Mouse (Mus musculus) embryonic facial prominence, embryonic 14.5 days (tissue): ENCODE measurements around the gene Iffo1. TPM values are rescaled to one million over a fixed set of nuclear protein-coding genes. Genes with fewer than 3 reads are reported as not detected.

Experiments used
- ATAC-seq: fragments of 200-750 bp; cut with Nextera tagmentation; 2 replicates; pipeline ENCODE4 v1.8.0; 2017; ENCODE audit warnings: low read depth, moderate number of reproducible peaks, moderate TSS enrichment
- DNase-seq: peaks from one replicate; pipeline ENCODE4 v3.0.0-alpha.2; 2015; ENCODE audit warnings: low spot score
- H3K27ac ChIP-seq: fragments of 300-500 bp; sonication (generic); replicated peaks from 2 replicates; pipeline ENCODE4 v1.5.1; 2014; ENCODE audit warnings: low read depth, mild to moderate bottlenecking, low read length, moderate library complexity
- H3K27me3 ChIP-seq: fragments of 300-500 bp; sonication (generic); replicated peaks from 2 replicates; pipeline ENCODE4 v1.6.1; 2014; ENCODE audit warnings: low read length; ENCODE audit not compliant: control insufficient read depth, insufficient read depth
- H3K36me3 ChIP-seq: fragments of 300-500 bp; sonication (generic); 2 replicates; pipeline ENCODE4 v1.6.1; 2014; ENCODE audit warnings: low read length, mixed read lengths; ENCODE audit not compliant: control insufficient read depth, insufficient read depth
- H3K4me1 ChIP-seq: fragments of 300-500 bp; sonication (generic); 2 replicates; pipeline ENCODE4 v1.6.1; 2014; ENCODE audit warnings: antibody characterized with exemption, low read length; ENCODE audit not compliant: control insufficient read depth, insufficient read depth
- H3K4me2 ChIP-seq: fragments of 300-500 bp; sonication (generic); 2 replicates; pipeline ENCODE4 v1.6.1; 2014; ENCODE audit warnings: low read depth, mild to moderate bottlenecking, low read length, moderate library complexity, mixed read lengths
- H3K4me3 ChIP-seq: fragments of 300-500 bp; sonication (generic); 2 replicates; pipeline ENCODE4 v1.5.1; 2014; ENCODE audit warnings: low read depth, mild to moderate bottlenecking, low read length
- H3K9ac ChIP-seq: fragments of 300-500 bp; sonication (generic); 2 replicates; pipeline ENCODE4 v1.6.1; 2014; ENCODE audit warnings: low read depth, mild to moderate bottlenecking, low read length, moderate library complexity, mixed read lengths
- H3K9me3 ChIP-seq: fragments of 300-500 bp; sonication (generic); 2 replicates; pipeline ENCODE4 v1.6.1; 2016; ENCODE audit warnings: low read length; ENCODE audit not compliant: control insufficient read depth
- WGBS: fragments of 180-500 bp; shearing (Covaris S2); extraction: QIAGEN DNeasy Blood & Tissue Kit; methylation state at CpG from one replicate; pipeline ENCODE4 v1.1.7; 2014; 5-methylcytosine and 5-hydroxymethylcytosine counted together
- polyA plus RNA-seq: library from polyadenylated mRNA; unstranded; fragments of >200 nt; fragmentation: Nextera tagmentation; extraction: Ambion mirVana; gene quantifications from 2 replicates; pipeline ENCODE4 v1.2.1, GENCODE M21; 2014

Iffo1 gene
- polyA plus RNA-seq, 1 experiment from 2014 or later = 43.7 TPM

- ATAC-seq = no peak
- peaks cover 78% of the 10 kb centered on the region for H3K36me3 ChIP-seq
- no peak overlapping the region for H3K9ac ChIP-seq
- no peaks in the 10 kb centered on the region for H3K9me3 ChIP-seq
- H3K27ac ChIP-seq = no peak overlapping the region
- DNase-seq = no peak
- no peaks in the 10 kb centered on the region for H3K27me3 ChIP-seq
- WGBS = 82% methylated on average over 9 of the region's 9 CpGs
- peaks cover 22% of the 10 kb centered on the region for H3K4me1 ChIP-seq
- no peak overlapping the region for H3K4me2 ChIP-seq
- no peak overlapping the region for H3K4me3 ChIP-seq
Observed at GRCm38 (mm10) chr6:125101444-125101843, 43.6 kb upstream of the Iffo1 start.

GRCm38 (mm10) chr6:125104223-125104622 is 40.8 kb upstream of the Iffo1 start:
- Histone ChIP-seq H3K27ac (no peak overlapping the region), H3K4me3 (no peak overlapping the region), H3K9ac (no peak overlapping the region), H3K4me2 (no peak overlapping the region), H3K4me1 (peaks cover 4% of the 10 kb centered on the region), H3K9me3 (no peaks in the 10 kb centered on the region), H3K27me3 (no peaks in the 10 kb centered on the region), H3K36me3 (peaks cover 97% of the 10 kb centered on the region)
- DNase-seq = no peak
- ATAC-seq = no peak
- WGBS = 92% methylated on average over 4 of the region's 4 CpGs

DNA sequence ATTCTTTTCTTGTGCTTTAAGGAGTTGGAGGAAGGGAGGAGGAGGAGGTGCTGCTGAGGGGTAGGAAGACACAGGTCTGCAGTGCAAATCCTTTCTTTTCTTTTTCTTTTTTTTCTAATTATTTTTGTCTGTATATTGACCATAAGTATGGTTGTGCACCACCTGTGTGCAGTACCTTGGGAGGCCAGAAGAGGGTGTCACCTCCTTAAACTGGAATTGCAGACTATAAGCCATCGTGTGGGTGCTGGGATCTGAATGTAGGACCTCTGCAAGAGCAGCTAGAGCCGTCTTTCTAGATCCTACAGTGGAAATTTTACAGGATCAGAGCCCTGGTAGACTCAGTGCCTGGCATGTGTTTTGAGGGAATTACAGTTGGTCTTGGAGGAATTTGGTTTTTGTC is 37.3 kb upstream of the Iffo1 start:
- WGBS = 97% methylated on average over 2 of the region's 2 CpGs
- no peak for DNase-seq

GRCm38 (mm10) chr6:125109371-125109770 is 35.7 kb upstream of the Iffo1 start:
- no peak overlapping the region for H3K4me2 ChIP-seq
- no peaks in the 10 kb centered on the region for H3K27me3 ChIP-seq
- no peaks in the 10 kb centered on the region for H3K9me3 ChIP-seq
- H3K36me3 ChIP-seq = peaks cover 99% of the 10 kb centered on the region
- no peak overlapping the region for H3K27ac ChIP-seq
- no peaks in the 10 kb centered on the region for H3K4me1 ChIP-seq
- no peak overlapping the region for H3K9ac ChIP-seq
- ATAC-seq = no peak
- WGBS = 68% methylated on average over 14 of the region's 14 CpGs
- no peak overlapping the region for H3K4me3 ChIP-seq
- DNase-seq = peak; percentile 33

More for the DNA sequence above, 37.3 kb upstream of the Iffo1 start:
- Histone ChIP-seq H3K4me2 (no peak overlapping the region), H3K27ac (no peak overlapping the region), H3K9ac (no peak overlapping the region), H3K36me3 (peaks cover 98% of the 10 kb centered on the region), H3K4me1 (no peaks in the 10 kb centered on the region), H3K27me3 (no peaks in the 10 kb centered on the region), H3K4me3 (no peak overlapping the region), H3K9me3 (no peaks in the 10 kb centered on the region)
- ATAC-seq = no peak

DNA sequence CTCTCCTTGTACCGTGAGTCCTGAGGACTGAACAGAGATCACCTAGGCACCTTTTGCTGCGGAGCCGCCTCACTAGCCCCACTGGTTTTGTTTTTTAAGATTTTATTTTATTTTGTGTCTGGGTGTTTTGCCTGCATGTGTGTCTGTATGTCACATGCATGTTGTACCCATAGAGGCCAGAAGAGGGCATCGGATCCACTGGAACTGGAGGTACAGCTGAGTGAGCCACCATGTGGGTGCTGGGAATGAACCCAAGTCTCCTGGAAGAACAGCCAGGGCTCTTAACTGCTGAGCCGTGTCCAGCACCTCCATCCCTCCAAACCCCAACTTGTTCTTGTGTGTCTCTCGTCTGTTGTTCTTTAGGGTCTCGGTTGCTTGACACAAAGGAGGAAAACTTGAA is 34.1 kb upstream of the Iffo1 start:
- Histone ChIP-seq H3K36me3 (peaks cover 98% of the 10 kb centered on the region), H3K4me2 (no peak overlapping the region), H3K4me3 (no peak overlapping the region), H3K9me3 (no peaks in the 10 kb centered on the region), H3K27ac (no peak overlapping the region), H3K27me3 (no peaks in the 10 kb centered on the region), H3K4me1 (no peaks in the 10 kb centered on the region), H3K9ac (no peak overlapping the region)
- ATAC-seq = no peak
- peak; percentile 24 for DNase-seq
- 90% methylated on average over 7 of the region's 7 CpGs for WGBS

DNA sequence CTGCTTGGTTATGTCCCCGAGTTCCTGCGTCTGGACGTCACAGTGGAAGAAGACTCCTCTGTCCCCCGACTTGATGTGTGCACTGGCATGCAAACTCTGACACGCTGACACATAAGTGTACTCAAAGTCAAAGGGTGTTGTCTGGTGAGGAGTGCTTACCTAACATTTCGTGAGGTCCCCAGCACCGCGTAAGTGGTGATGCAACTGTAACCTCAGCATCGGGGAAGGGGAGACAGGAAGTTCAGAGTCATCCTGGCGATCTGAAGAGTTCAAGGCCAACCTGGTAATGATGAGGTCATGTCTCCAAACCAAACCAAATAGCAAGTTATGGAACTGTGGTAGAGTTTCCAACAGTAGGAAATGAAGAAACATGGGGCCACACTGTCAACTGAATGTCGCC is 32.5 kb upstream of the Iffo1 start:
- no peak for ATAC-seq
- DNase-seq = no peak

GRCm38 (mm10) chr6:125119387-125119786 is 25.7 kb upstream of the Iffo1 start:
- Histone ChIP-seq H3K9ac (no peak overlapping the region), H3K36me3 (peaks cover 98% of the 10 kb centered on the region), H3K9me3 (no peaks in the 10 kb centered on the region), H3K27me3 (no peaks in the 10 kb centered on the region), H3K4me2 (no peak overlapping the region), H3K27ac (no peak overlapping the region), H3K4me3 (no peak overlapping the region), H3K4me1 (no peaks in the 10 kb centered on the region)
- DNase-seq (no peak), ATAC-seq (no peak)
- 92% methylated on average over 8 of the region's 8 CpGs for WGBS

More for the DNA sequence above, 32.5 kb upstream of the Iffo1 start:
- Histone ChIP-seq H3K4me2 (no peak overlapping the region), H3K27ac (no peak overlapping the region), H3K4me3 (no peak overlapping the region), H3K36me3 (peaks cover 98% of the 10 kb centered on the region), H3K9me3 (no peaks in the 10 kb centered on the region), H3K27me3 (no peaks in the 10 kb centered on the region), H3K4me1 (no peaks in the 10 kb centered on the region), H3K9ac (no peak overlapping the region)
- whole genome bisulfite sequencing = 94% methylated on average over 11 of the region's 11 CpGs

DNA sequence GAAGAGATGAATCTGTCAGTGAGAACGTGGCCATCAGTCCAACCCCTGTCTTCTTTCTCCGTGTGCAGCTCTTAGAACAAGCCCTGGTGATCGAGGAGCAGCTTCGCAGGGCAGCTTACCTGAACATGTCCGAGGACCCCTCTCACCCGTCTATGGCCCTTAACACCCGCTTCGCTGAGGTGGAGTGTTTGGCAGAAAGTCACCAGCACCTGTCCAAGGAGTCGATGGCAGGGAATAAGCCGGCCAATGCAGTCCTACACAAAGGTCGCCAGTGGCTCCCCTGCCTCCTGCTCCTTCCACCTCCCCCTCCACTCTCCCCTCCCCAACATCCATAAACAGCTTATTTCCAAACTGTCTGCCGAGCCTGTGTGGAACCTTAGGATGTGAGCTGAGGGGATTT is 16.3 kb upstream of the Iffo1 start:
- Histone ChIP-seq H3K9me3 (no peaks in the 10 kb centered on the region), H3K9ac (no peak overlapping the region), H3K4me2 (no peak overlapping the region), H3K4me3 (no peak overlapping the region), H3K36me3 (peaks cover 76% of the 10 kb centered on the region), H3K27me3 (no peaks in the 10 kb centered on the region), H3K4me1 (0 out of 2 replicates have a peak, but pooled peaks cover 4% of the 10 kb centered on the region), H3K27ac (no peak overlapping the region)
- ATAC-seq (no peak), DNase-seq (no peak)
- WGBS = 87% methylated on average over 12 of the region's 12 CpGs

DNA sequence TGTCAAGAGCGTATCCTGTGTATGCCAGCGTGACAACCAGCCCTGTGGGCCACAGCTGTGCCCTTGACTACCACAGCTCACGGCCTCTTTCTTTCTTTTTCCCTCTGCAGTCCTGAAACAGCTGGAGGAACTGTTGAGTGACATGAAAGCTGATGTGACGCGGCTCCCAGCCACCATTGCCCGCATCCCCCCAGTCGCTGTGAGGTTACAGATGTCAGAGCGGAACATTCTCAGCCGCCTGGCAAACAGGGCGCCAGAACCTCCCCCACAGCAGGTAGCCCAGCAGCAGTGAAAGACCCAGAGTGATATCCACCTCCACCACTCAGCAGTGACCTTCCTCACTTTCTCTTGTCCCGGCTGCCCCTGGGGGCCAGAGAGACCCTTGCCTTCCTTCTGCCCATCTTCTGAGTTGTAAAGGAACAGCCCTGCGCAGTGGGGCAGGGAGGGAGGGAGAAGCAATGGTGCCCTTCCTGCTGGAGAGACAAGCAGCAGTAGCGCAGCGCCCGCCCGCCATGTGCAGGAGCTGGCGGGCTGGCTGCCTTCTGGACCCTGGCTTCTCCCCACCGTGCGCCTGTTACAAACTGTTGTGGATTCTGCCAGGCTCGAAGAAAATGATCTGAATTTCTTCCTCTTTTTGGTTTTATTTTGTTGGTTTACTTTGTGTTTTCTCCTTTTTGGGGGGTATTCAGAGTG is 15.2 kb upstream of the Iffo1 start:
- no peak for ATAC-seq
- WGBS = 87% methylated on average over 17 of the region's 20 CpGs
- DNase-seq = no peak

More for the DNA sequence above, 15.2 kb upstream of the Iffo1 start:
- H3K27ac ChIP-seq = no peak overlapping the region
- 0 out of 2 replicates have a peak, but pooled peaks cover 4% of the 10 kb centered on the region for H3K4me1 ChIP-seq
- no peaks in the 10 kb centered on the region for H3K9me3 ChIP-seq
- no peak overlapping the region for H3K4me3 ChIP-seq
- H3K4me2 ChIP-seq = no peak overlapping the region
- H3K9ac ChIP-seq = no peak overlapping the region
- H3K36me3 ChIP-seq = peaks cover 76% of the 10 kb centered on the region
- H3K27me3 ChIP-seq = no peaks in the 10 kb centered on the region
